Mouse (Mus musculus): ENCODE data around the gene Bcl11b.

The Bcl11b gene

DNA sequence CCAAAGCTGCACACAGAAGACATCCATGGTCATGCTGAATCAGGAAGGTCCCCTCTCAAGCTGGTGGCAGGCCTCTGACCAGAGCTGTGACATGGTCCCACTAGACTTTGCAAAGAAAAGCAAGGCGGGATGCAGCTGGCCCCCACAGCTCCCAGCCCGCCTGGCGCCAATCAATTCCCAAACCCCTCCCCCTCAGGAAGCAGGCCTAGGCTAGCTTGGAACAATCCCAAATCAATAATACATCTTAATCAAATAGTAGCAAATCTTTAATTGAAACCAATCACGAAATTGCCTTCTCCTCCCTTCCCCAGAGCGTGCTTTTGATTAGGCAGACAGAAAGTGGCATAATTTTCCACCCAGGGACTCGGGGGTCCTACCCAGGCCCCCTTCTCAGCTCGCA is 113.1 kb downstream of the Bcl11b start:
- peak in 1 of 2 experiments; percentile 40 for DNase-seq (ENCODE audit: low spot score in 2 of 2)

DNA sequence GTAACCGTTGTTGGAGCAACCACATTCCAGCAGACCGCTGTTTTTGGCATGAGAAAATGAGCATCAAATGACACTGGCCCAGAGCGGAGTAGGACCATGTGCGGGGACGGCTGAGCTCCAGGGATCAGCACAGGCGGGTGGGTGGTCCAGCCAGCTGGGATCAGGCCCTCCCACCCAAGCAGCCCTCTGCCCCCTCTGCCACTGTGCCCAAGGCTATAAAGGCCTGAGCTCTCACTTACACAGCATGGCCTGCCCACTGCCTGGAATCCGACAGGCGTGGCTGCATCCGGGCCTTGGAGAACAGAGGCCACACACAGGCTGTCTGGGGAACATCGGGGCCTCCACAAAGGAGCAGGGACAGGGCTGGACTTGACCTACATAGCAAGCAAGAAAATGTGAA is 113.6 kb downstream of the Bcl11b start:
- peak; percentile 30 to 59 for DNase-seq (ENCODE audit: low spot score in 2 of 2)

DNA sequence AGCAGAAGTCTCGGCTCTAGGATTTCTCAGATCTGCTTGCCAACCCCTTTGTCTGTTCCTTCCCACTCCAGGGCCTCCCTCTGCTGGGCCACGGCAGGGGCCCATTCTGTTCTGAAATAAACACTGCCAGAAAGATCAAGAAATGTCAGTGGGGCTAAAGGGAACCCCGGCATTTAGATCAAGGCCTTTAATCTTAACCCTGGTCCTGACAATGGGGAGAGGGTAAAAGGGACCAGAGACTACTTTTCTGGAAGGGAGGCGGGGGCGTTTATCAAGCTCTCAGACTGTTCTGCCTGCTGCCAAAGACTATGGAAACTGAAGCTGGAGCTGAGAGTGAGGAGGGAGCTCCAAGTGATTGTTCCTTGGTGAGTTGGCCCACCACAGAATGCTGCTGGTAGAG is 114.8 kb downstream of the Bcl11b start:
- DNase-seq (ENCODE audit: low spot score in 2 of 2), result peak in 1 of 2 experiments; percentile 52

DNA sequence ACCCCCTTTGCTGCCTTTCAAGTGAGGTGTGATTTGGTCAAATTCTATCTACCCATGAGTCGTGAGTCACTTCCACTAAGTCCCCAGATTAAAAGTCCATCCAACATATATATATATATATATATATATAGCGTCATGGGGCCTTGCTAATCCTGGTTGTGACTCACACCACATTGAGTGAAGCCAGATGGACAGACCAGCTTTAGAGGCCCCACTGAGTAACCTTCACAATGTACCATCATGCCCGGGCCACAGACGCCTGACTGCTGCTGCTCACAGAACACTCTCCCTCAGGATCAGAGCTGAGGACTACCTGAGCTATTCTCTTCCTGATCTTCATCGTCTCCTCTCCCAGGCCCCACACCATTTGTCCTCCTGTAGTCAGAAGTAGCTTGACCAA is 115.4 kb downstream of the Bcl11b start:
- no peak for DNase-seq (ENCODE audit: low spot score in 2 of 2)

DNA sequence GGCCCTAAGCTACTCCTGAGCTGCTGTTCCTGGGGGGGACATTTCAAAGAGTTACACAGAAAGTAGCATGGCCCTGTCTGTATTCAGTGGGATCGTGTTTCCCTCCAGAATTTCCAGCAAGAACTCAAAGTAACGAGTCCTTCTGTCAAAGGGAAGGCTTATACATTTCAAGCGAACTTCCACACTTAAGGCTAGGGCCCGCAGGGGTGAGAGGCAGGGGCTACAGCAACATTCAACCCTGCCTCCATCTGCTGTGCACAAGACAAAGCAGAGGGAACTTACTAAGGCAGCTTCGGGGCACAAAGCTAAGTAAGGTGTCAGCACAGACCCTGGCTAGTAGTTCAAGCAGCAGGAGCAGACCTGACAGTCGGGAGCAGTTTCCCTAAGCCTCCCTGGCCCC is 115.8 kb downstream of the Bcl11b start:
- no peak for DNase-seq (ENCODE audit: low spot score in 2 of 2)

DNA sequence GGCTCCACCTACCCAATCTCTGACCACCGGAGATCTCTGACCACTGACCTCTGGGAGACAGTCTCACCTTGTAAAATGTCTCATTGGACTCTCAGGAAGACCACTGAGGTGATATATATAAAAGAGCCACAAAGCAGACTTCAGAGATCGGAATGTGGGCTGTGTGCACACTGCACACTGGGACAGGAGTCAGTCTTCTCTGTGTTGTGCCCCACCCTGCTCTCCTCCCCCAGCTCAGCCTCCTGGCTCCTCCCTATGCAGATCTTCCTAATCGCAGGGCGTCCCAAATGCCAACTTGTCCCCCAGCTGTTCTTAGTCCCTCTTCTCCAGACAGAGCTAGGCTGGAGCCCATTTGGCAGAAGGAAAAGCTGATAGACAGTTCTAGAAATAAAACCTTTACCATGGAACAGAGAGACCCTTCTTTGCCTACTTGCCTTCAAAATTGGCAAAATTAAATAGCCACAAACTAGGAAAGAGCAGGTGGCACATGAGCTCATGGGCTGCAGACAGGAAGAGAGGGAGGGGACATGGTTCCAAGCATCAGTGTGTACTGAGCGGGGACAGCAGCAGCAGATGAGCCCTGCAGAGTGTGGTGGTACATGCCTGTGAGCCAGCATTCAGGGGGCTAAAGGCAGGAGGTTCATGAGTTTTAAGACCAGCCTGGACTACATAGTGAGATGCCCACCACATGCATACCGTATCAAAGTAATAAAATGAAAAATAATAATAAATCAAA is 118.9 kb downstream of the Bcl11b start:
- no peak for DNase-seq (ENCODE audit: low spot score in 2 of 2)

DNA sequence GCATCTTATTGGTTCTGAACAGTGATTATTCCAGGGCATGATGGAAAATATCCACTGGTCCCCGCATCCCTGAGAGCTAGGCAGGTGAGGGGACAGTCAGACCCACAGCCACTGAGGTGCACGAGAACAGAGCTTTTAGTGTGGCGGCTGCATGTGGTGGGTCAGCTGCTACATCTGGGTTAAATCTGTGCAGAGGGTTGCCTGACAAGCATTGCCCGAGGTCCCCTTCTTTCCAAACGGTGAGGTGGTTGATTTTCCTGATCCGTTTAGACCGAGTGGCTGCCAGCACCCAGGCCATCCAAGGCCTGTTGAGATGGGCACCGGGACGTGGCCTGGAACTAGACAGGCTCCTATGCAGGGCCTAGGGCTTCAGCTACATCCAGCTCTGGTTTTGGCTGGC is 121.7 kb downstream of the Bcl11b start:
- DNase-seq (ENCODE audit: low spot score in 2 of 2), result no peak

DNA sequence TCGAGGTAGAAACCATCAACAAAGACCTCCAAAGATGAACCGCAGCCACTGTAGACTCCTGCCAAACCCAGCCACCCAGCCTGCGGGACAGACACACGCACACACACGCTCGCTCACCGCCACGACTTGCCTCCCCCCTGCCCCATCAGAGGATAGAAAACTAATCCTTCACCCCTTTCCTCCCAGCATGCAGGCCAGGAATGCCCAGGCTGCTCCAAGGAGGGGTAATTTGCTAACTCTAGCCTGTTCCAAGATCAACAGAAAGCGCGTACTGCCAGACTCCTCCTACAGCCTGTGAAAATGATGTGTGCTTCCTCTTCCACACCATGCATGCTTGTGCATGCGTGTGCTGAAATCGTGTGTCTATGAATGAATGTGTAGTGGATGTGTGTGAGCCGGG is 122.7 kb downstream of the Bcl11b start:
- DNase-seq (ENCODE audit: low spot score in 2 of 2), result peak in 1 of 2 experiments; percentile 44

DNA sequence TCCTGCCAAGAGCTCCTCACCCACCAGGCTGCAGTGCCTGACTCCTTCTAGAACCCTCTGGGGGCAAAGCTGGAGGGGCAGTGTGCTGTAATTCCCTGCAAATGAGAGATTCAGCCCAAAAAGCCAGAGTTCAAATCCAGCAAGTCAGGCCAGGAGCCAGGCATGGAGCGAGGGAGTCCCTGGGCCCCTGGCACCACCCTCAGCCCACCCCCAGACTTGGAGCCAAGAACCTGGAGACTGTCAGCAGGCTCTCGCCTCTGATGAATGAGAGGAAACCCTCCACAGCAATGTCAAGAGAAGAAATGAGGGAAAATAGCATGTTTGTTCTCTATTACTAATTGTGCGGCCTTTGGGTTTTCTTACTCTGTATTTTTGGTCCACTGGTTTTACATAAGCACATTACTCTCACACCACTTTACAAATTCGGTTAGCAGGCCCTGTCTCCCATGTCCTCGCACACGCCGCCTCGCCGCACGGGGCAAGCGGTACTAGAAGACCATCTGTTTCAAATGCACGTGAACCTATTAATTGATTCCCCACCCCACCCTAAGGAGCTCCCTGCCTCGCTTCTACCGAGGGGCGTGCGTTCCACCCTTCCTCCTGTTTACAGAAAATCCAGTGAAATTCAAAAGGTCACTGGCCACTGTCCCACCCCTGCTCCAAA is 124.2 kb downstream of the Bcl11b start:
- peak in 1 of 2 experiments; percentile 49 for DNase-seq (ENCODE audit: low spot score in 2 of 2)

DNA sequence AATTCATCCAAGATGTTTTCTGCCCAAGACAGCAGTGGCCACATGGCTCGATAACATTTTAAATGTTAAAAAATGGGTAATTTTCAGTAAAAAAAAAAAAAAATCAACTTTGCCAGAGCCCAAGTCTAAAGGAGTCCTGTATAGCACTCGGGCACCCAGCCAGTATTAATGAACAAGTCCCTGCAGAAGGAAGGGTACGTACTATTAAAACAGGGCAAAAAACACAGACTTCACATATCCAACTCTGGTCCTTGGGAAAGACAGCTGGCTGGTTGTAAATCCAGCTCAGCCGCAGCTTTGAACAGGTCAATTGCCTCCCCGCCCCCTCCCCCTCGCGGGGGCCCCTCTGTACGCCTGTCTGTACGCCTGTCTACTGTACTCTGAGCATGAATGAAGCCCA is 127.2 kb downstream of the Bcl11b start:
- no peak for DNase-seq (ENCODE audit: low spot score in 2 of 2)

DNA sequence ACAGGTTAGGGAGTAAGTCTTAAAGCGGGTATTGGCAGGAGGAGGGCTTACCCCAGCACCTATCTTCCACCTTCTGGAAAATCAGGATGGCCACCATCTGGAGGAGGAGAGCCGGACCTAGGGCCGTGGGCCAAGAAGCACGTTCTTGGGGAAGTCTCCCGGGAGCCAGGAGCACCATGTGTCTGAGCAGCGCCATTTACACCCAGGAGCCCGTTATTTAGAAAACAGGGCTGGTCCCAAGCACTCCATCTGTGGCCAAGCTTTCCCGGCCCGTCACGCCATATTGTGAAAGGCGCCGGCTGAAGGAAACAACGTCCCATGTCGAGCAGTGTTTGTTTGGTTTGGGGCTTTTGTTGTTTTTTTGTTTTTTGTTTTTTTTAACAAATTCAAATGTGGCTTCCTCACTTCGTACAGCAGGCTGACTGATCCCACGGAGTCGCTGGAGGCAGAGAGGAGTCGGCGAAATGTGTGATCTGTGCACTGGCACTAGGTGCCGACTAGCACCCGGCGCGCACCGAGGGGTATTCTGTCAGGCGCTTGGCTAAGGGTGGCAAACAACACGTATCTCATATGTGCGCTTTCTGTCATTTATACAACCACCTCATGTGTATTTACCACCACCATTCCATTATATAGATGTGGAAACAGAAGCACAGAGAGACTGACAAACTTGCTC is 128.8 kb downstream of the Bcl11b start:
- no peak for DNase-seq (ENCODE audit: low spot score in 2 of 2)

DNA sequence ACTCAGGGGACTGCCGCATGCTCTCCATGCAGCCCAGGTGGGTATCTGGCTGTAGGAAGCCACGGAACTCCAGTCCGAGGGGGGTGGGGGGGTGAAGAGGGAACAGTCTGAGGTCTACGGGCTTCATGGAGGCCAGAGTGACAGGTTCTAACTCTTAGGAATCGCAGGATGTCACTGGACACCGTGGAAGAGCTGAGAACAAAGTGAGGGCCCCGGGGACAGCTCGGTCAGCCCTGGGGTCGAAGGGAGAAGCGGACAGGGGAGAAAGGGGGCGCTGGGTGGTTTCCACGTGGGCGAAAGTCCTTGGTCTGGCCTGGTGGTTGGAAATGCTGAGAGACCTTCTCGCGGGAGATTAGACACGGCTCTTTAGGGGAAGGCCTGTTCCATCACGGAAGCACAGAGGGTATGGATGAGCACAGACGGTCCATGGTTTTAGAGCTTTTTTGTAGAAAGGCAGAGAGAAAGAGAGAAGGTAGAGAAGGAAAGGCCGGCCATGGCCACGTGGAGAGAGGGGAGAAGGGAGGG is 133.8 kb downstream of the Bcl11b start:
- peak in 1 of 2 experiments; percentile 51 for DNase-seq (ENCODE audit: low spot score in 2 of 2)

DNA sequence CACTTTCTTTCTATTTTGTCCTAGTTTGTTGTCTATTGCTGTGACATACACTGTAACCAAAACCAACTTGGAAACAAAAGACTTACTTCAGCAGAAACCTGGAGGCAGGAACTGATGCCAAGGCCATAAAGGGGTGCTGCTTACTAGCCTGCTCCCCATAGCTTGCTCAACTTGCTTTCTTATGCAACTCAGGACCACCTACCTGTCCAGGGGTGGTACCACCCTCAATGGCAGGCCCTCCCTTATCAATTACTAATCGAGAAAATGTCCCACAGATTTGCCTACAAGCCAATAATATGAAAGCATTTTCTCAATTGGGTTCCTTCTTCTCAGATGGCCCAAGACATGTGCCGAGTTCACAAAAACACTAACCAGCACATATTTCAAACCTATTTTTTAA is 135.1 kb downstream of the Bcl11b start:
- DNase-seq (ENCODE audit: low spot score in 2 of 2), result no peak
